Mouse (Mus musculus) kidney, adult 2 months (tissue): Measurements from ENCODE around the gene Gpr137b.
A peak's percentile ranks its signal among the peaks of the same experiment; 100 is the strongest.
"Not testable (repeated sequence)": the region's sequence is repeated elsewhere in the genome, so short reads cannot be mapped to it uniquely, and the experiment has no call there.

Experiments
- CTCF ChIP-seq: fragments of 200-500 bp; conservative IDR thresholded peaks from 2 replicates; pipeline ENCODE4 v1.5.1; 2011; ENCODE audit warnings: low read depth, mild to moderate bottlenecking, control low read depth, low read length, moderate library complexity, mixed read lengths; ENCODE audit not compliant: insufficient read depth, insufficient read length
- POLR2A ChIP-seq: fragments of 200-500 bp; IDR thresholded peaks from one replicate; pipeline ENCODE4 v1.6.1; 2011; ENCODE audit warnings: low read depth, low read length, control low read depth

- TF ChIP-seq CTCF: peak; percentile 35
- not testable (repeated sequence) for TF ChIP-seq POLR2A
Measured at GRCm38 (mm10) chr13:13415120-13416006, 21.5 kb upstream of the Gpr137b start.
